Mouse (Mus musculus) heart, embryonic 12.5 days (tissue): ENCODE results near the gene Limk2. TPM values are rescaled to one million over a fixed set of nuclear protein-coding genes. Genes with fewer than 3 reads are reported as not detected.
A peak's percentile ranks its signal among the peaks of the same experiment; 100 is the strongest.

Source experiments
- ATAC-seq: fragments of 200-750 bp; cut with Nextera tagmentation; 2 replicates; pipeline ENCODE4 v1.8.0; 2017; ENCODE audit warnings: moderate TSS enrichment, moderate library complexity; ENCODE audit not compliant: insufficient number of reproducible peaks, low FRiP score
- H3K27ac ChIP-seq: fragments of 300-500 bp; sonication (generic); 2 replicates; pipeline ENCODE4 v1.5.1; 2016; ENCODE audit warnings: mild to moderate bottlenecking, moderate library complexity; ENCODE audit not compliant: poor library complexity, severe bottlenecking
- H3K27me3 ChIP-seq: fragments of 300-500 bp; sonication (generic); replicated peaks from 2 replicates; pipeline ENCODE4 v1.6.1; 2016; ENCODE audit warnings: mild to moderate bottlenecking, moderate library complexity
- H3K36me3 ChIP-seq: fragments of 300-500 bp; sonication (generic); 2 replicates; pipeline ENCODE4 v1.6.1; 2016; ENCODE audit warnings: mild to moderate bottlenecking, moderate library complexity
- H3K4me1 ChIP-seq: fragments of 300-500 bp; sonication (generic); replicated peaks from 2 replicates; pipeline ENCODE4 v1.6.1; 2016; ENCODE audit warnings: mild to moderate bottlenecking
- H3K4me2 ChIP-seq: fragments of 300-500 bp; sonication (generic); 2 replicates; pipeline ENCODE4 v1.6.1; 2016; ENCODE audit warnings: mild to moderate bottlenecking, moderate library complexity
- H3K4me3 ChIP-seq: fragments of 300-500 bp; sonication (generic); 2 replicates; pipeline ENCODE4 v1.5.1; 2016; ENCODE audit warnings: mild to moderate bottlenecking
- H3K9ac ChIP-seq: fragments of 300-500 bp; sonication (generic); 2 replicates; pipeline ENCODE4 v1.6.1; 2016; ENCODE audit warnings: mild to moderate bottlenecking, moderate library complexity
- H3K9me3 ChIP-seq: fragments of 300-500 bp; sonication (generic); replicated peaks from 2 replicates; pipeline ENCODE4 v1.6.1; 2016; ENCODE audit warnings: mild to moderate bottlenecking, moderate library complexity
- WGBS: fragments of 180-500 bp; shearing (Covaris S2); methylation state at CpG from one replicate; pipeline ENCODE4 v1.1.7; 2016; 5-methylcytosine and 5-hydroxymethylcytosine counted together
- polyA plus RNA-seq: library from polyadenylated mRNA; unstranded; fragments of >200 nt; fragmentation: Nextera tagmentation; extraction: Ambion mirVana; gene quantifications from 2 replicates; pipeline ENCODE4 v1.2.1, GENCODE M21; 2016

The Limk2 gene
- polyA plus RNA-seq, 1 experiment from 2014 or later: 73.2 TPM

DNA sequence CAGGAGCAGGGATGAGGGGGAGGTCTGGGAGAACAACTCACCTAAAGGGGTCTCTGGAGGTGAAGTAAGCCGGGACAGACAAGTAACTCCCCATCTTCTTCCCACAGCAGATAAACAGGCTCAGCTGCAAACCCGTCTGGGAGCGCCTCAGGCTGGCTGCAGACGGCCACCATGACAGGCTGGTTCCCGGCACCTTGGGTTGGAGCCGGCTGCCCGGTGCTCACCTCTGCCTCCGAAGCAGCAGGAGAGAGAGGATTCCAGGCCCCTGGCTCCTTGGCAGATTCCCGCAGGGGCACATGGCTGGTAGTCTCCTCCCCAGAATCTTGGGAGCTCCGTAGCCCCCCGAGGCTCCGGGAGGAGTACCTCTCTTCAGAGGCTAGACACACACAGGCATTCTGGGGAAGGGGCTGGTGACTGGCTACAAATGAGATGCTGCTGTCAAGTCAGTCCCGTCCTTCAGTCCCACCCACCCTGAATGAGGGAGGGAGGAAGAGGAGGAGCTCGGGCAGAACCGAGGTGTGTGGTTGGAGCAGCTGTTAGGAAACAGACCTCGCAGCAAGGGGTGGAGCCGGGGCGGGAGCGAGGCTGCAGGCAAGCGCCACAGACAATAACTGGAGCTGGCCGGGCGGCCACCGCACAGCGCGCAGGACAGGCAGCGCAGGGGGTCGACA lies 37.9 kb downstream of the Limk2 start:
- no peaks in the 10 kb centered on the region for H3K9me3 ChIP-seq
- H3K36me3 ChIP-seq: 0 out of 2 replicates have a peak, but pooled peaks cover 13% of the 10 kb centered on the region
- peak; percentile 88 for ATAC-seq
- peak overlapping the region; percentile 83 for H3K27ac ChIP-seq
- peak overlapping the region; percentile 89 for H3K9ac ChIP-seq
- peak overlapping the region; percentile 92 for H3K4me2 ChIP-seq
- H3K4me1 ChIP-seq: peaks cover 72% of the 10 kb centered on the region
- peak overlapping the region; percentile 78 for H3K4me3 ChIP-seq
- H3K27me3 ChIP-seq: no peaks in the 10 kb centered on the region
- WGBS: 1% methylated on average over 27 of the region's 27 CpGs

DNA sequence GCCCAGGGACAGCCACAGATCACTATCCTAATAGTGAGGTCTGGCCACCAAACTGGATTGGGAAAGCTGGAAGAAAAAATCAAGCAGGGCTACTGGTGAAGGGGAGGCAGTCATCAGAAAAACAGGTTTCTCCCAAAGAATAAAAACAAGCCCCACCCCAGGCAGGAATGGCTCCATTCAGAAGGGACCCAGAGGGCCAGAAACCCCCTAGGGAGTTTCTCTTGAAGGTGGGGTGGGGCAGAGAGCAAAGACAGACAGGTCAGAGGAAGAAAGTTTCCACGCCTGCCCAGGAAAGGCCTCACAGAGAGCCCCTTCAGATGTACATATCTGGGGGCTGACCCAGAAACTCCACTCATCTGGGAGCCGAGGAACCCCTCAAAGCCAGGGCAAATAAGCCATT lies 38.8 kb downstream of the Limk2 start:
- ATAC-seq: no peak
- Histone ChIP-seq H3K4me3 (peak overlapping the region; percentile 78), H3K27me3 (no peaks in the 10 kb centered on the region), H3K27ac (peak overlapping the region; percentile 39), H3K9me3 (no peaks in the 10 kb centered on the region), H3K4me1 (peaks cover 63% of the 10 kb centered on the region), H3K9ac (peak overlapping the region; percentile 89), H3K4me2 (peak overlapping the region; percentile 92), H3K36me3 (0 out of 2 replicates have a peak, but pooled peaks cover 14% of the 10 kb centered on the region)
- WGBS: 66% methylated on average over 2 of the region's 2 CpGs

DNA sequence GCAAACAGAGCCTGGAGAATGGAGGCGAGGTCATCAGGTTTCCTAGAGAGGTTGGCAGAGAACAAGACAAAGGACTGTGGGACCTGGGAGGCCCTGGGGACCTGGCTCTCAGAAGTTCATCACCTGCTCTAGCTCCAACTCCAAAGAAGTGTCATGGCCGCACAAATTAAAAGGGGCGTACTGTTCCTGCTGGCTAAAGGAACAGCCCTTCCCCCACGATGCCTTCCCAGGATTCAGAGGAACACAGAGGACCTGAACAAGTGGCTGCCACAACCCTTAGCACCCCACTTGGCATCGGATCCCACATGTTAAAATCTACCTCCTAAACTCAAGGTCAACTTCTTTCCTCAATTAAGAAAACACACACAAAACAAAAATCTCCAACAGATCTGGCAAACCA lies 39.5 kb downstream of the Limk2 start:
- 0 out of 2 replicates have a peak, but pooled peaks cover 14% of the 10 kb centered on the region for H3K36me3 ChIP-seq
- H3K27ac ChIP-seq: peak overlapping the region; percentile 39
- H3K4me2 ChIP-seq: peak overlapping the region; percentile 92
- H3K9me3 ChIP-seq: no peaks in the 10 kb centered on the region
- 76% methylated on average over 5 of the region's 5 CpGs for WGBS
- ATAC-seq: no peak
- peak overlapping the region; percentile 78; the same call in 1 of the 2 replicates for H3K4me3 ChIP-seq
- H3K27me3 ChIP-seq: no peaks in the 10 kb centered on the region
- peak overlapping the region; percentile 41; the same call in 1 of the 2 replicates for H3K9ac ChIP-seq
- peaks cover 55% of the 10 kb centered on the region for H3K4me1 ChIP-seq

DNA sequence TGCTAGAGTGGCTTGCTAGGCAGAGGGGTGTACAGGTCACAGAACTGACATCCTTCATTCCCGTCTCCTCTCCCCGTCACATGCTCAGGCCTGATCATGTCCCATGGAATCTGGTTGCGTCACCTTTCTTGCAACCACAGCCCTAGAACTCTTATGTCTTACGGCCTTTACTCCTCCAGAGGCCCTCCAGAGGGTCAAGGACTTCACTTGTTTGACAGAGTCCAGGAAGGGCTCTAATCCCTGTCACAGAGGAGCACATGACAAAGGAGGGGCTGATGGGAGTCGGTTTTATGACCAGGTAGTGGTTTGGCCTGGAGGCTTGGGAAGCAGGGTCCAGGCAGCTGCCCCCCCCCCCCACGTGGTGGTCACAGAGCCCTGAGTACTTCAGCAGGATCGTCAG lies 40.0 kb downstream of the Limk2 start:
- Histone ChIP-seq H3K9ac (peak overlapping the region; percentile 41; the same call in 1 of the 2 replicates), H3K9me3 (no peaks in the 10 kb centered on the region), H3K27me3 (no peaks in the 10 kb centered on the region), H3K4me3 (no peak overlapping the region), H3K27ac (peak overlapping the region; percentile 39), H3K36me3 (peaks cover 14% of the 10 kb centered on the region; the same call in 1 of the 2 replicates), H3K4me2 (peak overlapping the region; percentile 92), H3K4me1 (peaks cover 51% of the 10 kb centered on the region)
- no peak for ATAC-seq
- WGBS: 46% methylated on average over 7 of the region's 7 CpGs

DNA sequence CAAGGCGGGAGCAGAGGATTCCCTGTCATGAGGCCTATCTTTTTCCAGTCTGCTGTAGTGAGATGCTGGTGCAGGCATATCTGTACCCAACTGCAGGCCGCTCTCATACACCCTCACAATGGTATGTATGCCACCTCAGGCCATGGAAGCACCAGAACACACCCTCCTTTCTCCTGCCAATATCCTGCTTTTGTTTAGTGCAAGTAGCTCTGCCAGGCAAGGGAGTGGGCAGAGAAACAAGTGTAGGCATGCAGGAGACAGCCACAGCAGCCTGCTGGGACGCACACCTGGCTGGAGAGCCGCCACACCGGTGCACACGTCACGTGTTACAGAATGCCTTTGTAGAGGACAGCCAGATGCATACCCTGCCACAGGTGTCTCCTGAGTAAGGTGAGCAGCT lies 42.6 kb downstream of the Limk2 start:
- Histone ChIP-seq H3K27ac (no peak overlapping the region), H3K4me2 (no peak overlapping the region), H3K9ac (no peak overlapping the region), H3K36me3 (peaks cover 29% of the 10 kb centered on the region), H3K4me3 (no peak overlapping the region), H3K4me1 (peaks cover 33% of the 10 kb centered on the region), H3K9me3 (0 out of 2 replicates have a peak, but pooled peaks cover 4% of the 10 kb centered on the region), H3K27me3 (no peaks in the 10 kb centered on the region)
- WGBS: 89% methylated on average over 7 of the region's 7 CpGs
- ATAC-seq: no peak

DNA sequence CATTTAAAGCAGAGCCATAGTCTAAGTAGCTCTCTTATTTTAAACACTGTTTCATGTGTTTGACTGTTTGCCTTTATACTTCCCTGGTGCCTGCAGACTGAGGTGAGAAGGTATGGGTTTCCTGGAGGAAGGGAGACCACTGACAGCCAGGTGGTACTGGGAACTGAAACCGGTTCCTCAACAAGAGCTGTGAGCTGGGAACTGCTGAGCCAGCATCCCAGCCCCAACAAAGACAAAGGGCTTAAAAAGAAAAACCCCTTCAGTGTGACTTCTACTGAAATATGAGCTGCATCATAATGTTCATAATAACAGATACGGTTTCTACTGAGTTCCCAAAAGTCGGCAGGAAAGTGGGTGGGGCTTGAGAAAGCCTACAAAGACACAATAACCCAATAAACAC lies 46.1 kb downstream of the Limk2 start:
- Histone ChIP-seq H3K9ac (no peak overlapping the region), H3K27me3 (no peaks in the 10 kb centered on the region), H3K36me3 (peaks cover 55% of the 10 kb centered on the region), H3K9me3 (0 out of 2 replicates have a peak, but pooled peaks cover 4% of the 10 kb centered on the region), H3K4me3 (no peak overlapping the region), H3K4me1 (peaks cover under 1% of the 10 kb centered on the region; the same call in 1 of the 2 replicates), H3K4me2 (no peak overlapping the region), H3K27ac (no peak overlapping the region)
- no peak for ATAC-seq
- WGBS: 80% methylated on average over 3 of the region's 3 CpGs

DNA sequence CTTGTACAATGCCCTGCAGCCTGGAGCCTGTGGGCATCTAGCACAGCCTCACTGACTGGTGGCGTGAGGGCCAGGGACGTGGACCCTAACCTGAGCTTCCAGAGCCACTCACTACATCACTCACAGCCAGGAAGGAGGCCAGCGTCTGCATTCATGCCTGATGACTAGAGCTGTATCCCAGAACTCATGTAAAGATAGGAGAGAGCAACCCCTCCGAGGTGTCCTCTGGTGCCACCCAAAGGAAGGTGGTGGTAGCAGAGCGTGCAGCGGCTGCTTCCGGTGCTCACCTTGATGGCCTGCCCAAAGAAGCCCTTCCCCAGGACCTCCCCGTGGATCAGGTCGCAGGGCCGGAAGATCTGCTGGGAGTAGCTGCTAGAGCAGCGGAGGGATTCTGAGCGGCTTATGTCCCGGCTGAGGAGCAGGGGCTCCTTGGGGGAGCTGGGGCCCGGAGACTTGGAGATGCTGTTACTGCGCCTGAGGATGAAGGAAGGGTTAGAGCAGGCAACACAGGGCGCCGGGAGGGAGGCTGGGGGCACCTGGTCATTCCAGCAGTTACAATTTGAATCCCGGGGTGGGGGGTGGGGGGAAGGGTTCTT lies 55.9 kb downstream of the Limk2 start:
- H3K27ac ChIP-seq: no peak overlapping the region
- no peak overlapping the region for H3K4me2 ChIP-seq
- WGBS: 47% methylated on average over 18 of the region's 18 CpGs
- no peak for ATAC-seq
- H3K36me3 ChIP-seq: peaks cover 79% of the 10 kb centered on the region
- H3K4me1 ChIP-seq: peaks cover 14% of the 10 kb centered on the region
- no peaks in the 10 kb centered on the region for H3K9me3 ChIP-seq
- H3K27me3 ChIP-seq: no peaks in the 10 kb centered on the region
- no peak overlapping the region for H3K4me3 ChIP-seq
- H3K9ac ChIP-seq: no peak overlapping the region

DNA sequence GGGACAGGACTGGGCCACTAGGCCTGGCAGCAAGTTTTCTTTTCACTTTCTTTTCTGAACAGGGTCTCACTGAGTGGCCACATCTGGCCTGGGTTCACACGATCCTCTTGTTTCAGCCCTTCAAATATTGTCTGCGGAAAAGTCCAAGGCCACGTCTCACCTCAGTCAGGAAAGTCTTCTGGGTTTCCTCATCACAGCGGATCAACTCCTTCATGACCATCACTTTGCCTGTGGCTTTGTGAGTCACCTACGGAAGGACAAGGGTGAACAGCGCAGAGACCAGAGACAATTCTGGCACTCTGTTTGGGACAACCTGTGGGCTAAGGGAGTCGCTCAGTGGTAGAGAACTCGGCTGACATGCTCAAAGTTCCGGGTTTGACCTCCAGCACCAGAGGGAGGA lies 56.9 kb downstream of the Limk2 start:
- ATAC-seq: no peak
- no peaks in the 10 kb centered on the region for H3K27me3 ChIP-seq
- WGBS: 92% methylated on average over 9 of the region's 9 CpGs
- no peaks in the 10 kb centered on the region for H3K9me3 ChIP-seq
- H3K4me2 ChIP-seq: no peak overlapping the region
- peaks cover 74% of the 10 kb centered on the region for H3K36me3 ChIP-seq
- H3K4me3 ChIP-seq: no peak overlapping the region
- no peak overlapping the region for H3K9ac ChIP-seq
- H3K4me1 ChIP-seq: peaks cover 23% of the 10 kb centered on the region
- H3K27ac ChIP-seq: no peak overlapping the region

DNA sequence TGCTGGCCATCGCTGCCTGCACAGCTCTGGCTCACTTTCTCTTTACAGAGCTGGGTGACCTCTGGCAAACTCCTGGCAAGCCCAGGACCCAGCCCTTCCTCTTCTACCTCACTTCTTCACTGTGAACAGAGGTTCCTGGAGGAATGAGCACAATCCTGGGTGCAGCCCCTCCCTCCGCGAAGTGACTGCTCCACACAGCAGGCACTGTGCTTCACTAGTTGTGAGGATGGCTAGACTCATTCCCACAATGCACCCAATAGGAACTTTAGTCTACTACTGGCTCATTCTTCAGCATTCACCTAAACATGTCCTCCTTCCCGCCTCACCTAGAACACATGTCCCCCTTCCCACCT lies 59.7 kb downstream of the Limk2 start:
- Histone ChIP-seq H3K9ac (0 out of 2 replicates have a peak overlapping the region, but pooled peaks have one; percentile 49), H3K27ac (peak overlapping the region; percentile 79), H3K9me3 (no peaks in the 10 kb centered on the region), H3K4me3 (no peak overlapping the region), H3K4me2 (no peak overlapping the region), H3K27me3 (no peaks in the 10 kb centered on the region), H3K36me3 (peaks cover 75% of the 10 kb centered on the region), H3K4me1 (peaks cover 24% of the 10 kb centered on the region)
- 83% methylated on average over 4 of the region's 4 CpGs for WGBS
- 0 out of 2 replicates have a peak, but pooled peaks have one; percentile 24 for ATAC-seq

DNA sequence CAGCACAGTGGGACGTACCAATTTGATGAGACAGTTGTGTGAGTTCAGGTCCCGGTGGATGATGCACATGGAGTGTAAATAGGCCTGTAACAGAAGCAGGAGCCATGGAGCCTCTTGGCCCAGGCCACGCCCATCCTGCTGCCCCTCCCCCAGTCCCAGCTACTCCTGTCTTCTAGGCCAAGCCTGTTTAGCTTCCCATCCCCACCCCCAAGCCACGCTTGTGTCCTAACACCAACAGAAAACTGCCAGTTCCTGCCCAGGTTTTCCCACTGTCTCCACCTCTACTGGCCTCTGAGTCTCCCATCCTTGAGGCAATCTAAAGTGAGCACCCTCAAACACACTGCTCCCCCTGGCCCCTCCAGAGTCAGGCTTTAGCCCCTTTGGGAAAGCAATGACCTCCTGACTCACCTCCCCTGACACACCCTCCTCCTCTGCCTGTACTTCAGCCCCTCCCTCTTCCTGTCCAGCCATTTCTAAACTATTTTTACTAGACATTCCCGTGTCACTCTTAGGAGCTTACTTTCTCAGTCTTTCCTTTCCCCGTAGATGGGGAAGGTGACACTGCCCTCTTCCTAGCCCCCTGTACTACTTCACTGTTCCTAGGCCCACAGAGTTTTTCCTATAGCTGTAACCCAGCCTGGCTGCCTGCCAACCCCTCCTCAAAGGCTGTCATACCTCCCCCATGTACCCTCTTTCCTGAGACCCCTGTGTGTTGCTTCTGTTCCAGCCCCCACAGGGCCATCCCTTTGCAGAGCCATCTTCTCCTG lies 60.2 kb downstream of the Limk2 start:
- Histone ChIP-seq H3K4me1 (peaks cover 24% of the 10 kb centered on the region), H3K36me3 (peaks cover 75% of the 10 kb centered on the region), H3K4me2 (peak overlapping the region; percentile 11; the same call in 1 of the 2 replicates), H3K4me3 (no peak overlapping the region), H3K27me3 (no peaks in the 10 kb centered on the region), H3K9ac (peak overlapping the region; percentile 49), H3K27ac (peak overlapping the region; percentile 79), H3K9me3 (no peaks in the 10 kb centered on the region)
- WGBS: 19% methylated on average over 6 of the region's 6 CpGs
- ATAC-seq: peak; percentile 56

DNA sequence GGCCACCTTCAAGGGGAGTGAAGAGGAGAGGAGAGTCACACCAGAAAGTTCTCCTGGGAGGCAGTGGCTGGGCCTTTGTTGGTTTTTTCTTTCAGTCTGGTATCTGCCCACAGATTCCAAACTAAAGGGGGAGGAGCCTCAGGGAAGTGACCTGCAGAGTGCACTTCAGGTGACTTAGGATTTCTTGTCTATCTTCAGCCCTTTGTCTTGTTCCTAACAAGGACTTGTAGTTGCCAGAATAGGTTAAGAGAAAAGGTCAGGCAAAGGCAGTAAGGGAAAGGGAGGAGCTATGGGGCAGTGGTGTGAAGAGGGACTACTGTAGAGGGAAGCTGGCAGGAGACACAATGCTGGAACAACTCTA lies 61.2 kb downstream of the Limk2 start:
- Histone ChIP-seq H3K4me1 (peaks cover 24% of the 10 kb centered on the region), H3K27me3 (no peaks in the 10 kb centered on the region), H3K36me3 (peaks cover 75% of the 10 kb centered on the region), H3K9me3 (no peaks in the 10 kb centered on the region), H3K9ac (peak overlapping the region; percentile 52; the same call in 1 of the 2 replicates), H3K27ac (peak overlapping the region; percentile 79), H3K4me2 (peak overlapping the region; percentile 11; the same call in 1 of the 2 replicates), H3K4me3 (no peak overlapping the region)
- 0 out of 2 replicates have a peak, but pooled peaks have one; percentile 12 for ATAC-seq
